Mouse (Mus musculus) limb, embryonic 11.5 days (tissue): Measurements from ENCODE around the gene Atad3a. TPM values are rescaled to one million over a fixed set of nuclear protein-coding genes. Genes with fewer than 3 reads are reported as not detected.

Experiments
- ATAC-seq: fragments of 200-750 bp; cut with Nextera tagmentation; 2 replicates; pipeline ENCODE4 v1.8.0; 2017; ENCODE audit warnings: low read depth; ENCODE audit not compliant: insufficient number of reproducible peaks, low FRiP score, low TSS enrichment
- DNase-seq: peaks from one replicate; pipeline ENCODE4 v3.0.0-alpha.2; 2015; ENCODE audit warnings: low spot score
- H3K27ac ChIP-seq: fragments of 300-500 bp; sonication (generic); replicated peaks from 2 replicates; pipeline ENCODE4 v1.5.1; 2014; ENCODE audit warnings: low read depth, mild to moderate bottlenecking, low read length
- H3K27me3 ChIP-seq: fragments of 300-500 bp; sonication (generic); 2 replicates; pipeline ENCODE4 v1.6.1; 2014; ENCODE audit warnings: mild to moderate bottlenecking, low read length, mixed read lengths; ENCODE audit not compliant: control insufficient read depth, insufficient read depth
- H3K36me3 ChIP-seq: fragments of 300-500 bp; sonication (generic); 2 replicates; pipeline ENCODE4 v1.6.1; 2014; ENCODE audit warnings: mild to moderate bottlenecking, low read length, moderate library complexity, mixed read lengths; ENCODE audit not compliant: control insufficient read depth, insufficient read depth
- H3K4me1 ChIP-seq: fragments of 300-500 bp; sonication (generic); 2 replicates; pipeline ENCODE4 v1.6.1; 2014; ENCODE audit warnings: low read length, mixed read lengths; ENCODE audit not compliant: control insufficient read depth, insufficient read depth
- H3K4me2 ChIP-seq: fragments of 300-500 bp; sonication (generic); 2 replicates; pipeline ENCODE4 v1.6.1; 2014; ENCODE audit warnings: low read depth, mild to moderate bottlenecking, moderate library complexity; ENCODE audit not compliant: severe bottlenecking
- H3K4me3 ChIP-seq: fragments of 300-500 bp; sonication (generic); 2 replicates; pipeline ENCODE4 v1.5.1; 2014; ENCODE audit warnings: low read depth, low read length
- H3K9ac ChIP-seq: fragments of 300-500 bp; sonication (generic); 2 replicates; pipeline ENCODE4 v1.6.1; 2014; ENCODE audit warnings: mild to moderate bottlenecking, low read length
- H3K9me3 ChIP-seq: fragments of 300-500 bp; sonication (generic); 2 replicates; pipeline ENCODE4 v1.6.1; 2016; ENCODE audit warnings: low read length; ENCODE audit not compliant: control insufficient read depth
- WGBS: fragments of 180-500 bp; shearing (Covaris S2); extraction: QIAGEN DNeasy Blood & Tissue Kit; methylation state at CpG from one replicate; pipeline ENCODE4 v1.1.7; 2014; 5-methylcytosine and 5-hydroxymethylcytosine counted together
- polyA plus RNA-seq: library from polyadenylated mRNA; unstranded; fragments of >200 nt; fragmentation: Nextera tagmentation; extraction: Ambion mirVana; gene quantifications from 2 replicates; pipeline ENCODE4 v1.2.1, GENCODE M21; 2014

Atad3a gene
- polyA plus RNA-seq, 1 experiment from 2014 or later: 103 TPM

- H3K27ac ChIP-seq: no peak overlapping the region
- no peak overlapping the region for H3K4me2 ChIP-seq
- H3K36me3 ChIP-seq: peaks cover 9% of the 10 kb centered on the region
- no peak overlapping the region for H3K9ac ChIP-seq
- H3K4me3 ChIP-seq: no peak overlapping the region
- no peaks in the 10 kb centered on the region for H3K27me3 ChIP-seq
- H3K4me1 ChIP-seq: peaks cover 7% of the 10 kb centered on the region
- 68% methylated on average over 8 of the region's 8 CpGs for WGBS
- H3K9me3 ChIP-seq: no peaks in the 10 kb centered on the region
- DNase-seq (no peak), ATAC-seq (no peak)
Observed at GRCm38 (mm10) chr4:155738262-155738661, 22.6 kb downstream of the Atad3a start.

DNA sequence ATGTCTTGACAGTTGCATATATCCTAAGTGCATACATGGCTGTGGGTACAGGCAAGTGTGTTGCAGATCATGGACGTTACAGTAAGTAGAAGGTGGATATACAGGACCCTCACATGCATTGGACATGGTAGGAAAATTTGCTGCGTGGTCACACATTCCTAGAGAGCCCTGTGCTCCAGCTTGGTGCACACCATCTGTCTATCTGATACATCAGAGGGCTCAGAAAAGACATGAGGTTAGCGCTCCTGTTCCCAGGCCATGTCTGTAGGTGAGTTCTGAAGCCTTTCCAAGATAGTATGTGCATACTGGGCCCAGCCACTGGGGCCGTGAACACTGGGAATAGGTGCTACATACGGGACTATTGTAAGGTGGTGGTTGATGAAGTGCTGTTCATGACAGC is 24.5 kb downstream of the Atad3a start:
- Histone ChIP-seq H3K36me3 (peaks cover 4% of the 10 kb centered on the region), H3K27me3 (no peaks in the 10 kb centered on the region), H3K4me1 (peaks cover 7% of the 10 kb centered on the region), H3K27ac (no peak overlapping the region), H3K4me3 (no peak overlapping the region), H3K9ac (no peak overlapping the region), H3K9me3 (no peaks in the 10 kb centered on the region), H3K4me2 (no peak overlapping the region)
- DNase-seq: no peak
- WGBS: 92% methylated on average over 5 of the region's 5 CpGs
- ATAC-seq: no peak

DNA sequence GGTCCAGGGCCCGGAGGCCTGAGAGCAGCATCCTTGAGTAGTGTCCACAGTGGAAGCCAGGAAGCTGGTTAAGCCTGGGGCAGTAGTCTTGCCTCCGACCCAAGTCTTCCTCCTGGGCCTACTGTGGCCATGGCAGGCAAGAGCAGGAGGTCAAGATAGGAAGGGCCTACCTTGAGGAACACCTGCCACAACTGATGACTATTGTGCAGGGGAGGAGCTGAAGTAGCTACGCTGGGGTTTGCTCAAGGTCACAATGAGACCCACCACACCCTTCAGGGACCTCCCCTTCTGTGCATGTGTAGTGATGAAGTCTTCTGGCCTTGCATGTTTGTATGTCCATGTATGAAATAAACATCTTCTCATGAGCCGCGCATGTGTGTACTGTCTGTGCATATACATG is 25.1 kb downstream of the Atad3a start:
- H3K9ac ChIP-seq: peak overlapping the region; percentile 81
- peaks cover 4% of the 10 kb centered on the region for H3K36me3 ChIP-seq
- WGBS: 75% methylated on average over 5 of the region's 5 CpGs
- DNase-seq (no peak), ATAC-seq (no peak)
- H3K4me2 ChIP-seq: peak overlapping the region; percentile 96
- no peaks in the 10 kb centered on the region for H3K9me3 ChIP-seq
- H3K27me3 ChIP-seq: no peaks in the 10 kb centered on the region
- no peak overlapping the region for H3K27ac ChIP-seq
- H3K4me1 ChIP-seq: peaks cover 7% of the 10 kb centered on the region
- H3K4me3 ChIP-seq: peak overlapping the region; percentile 77

DNA sequence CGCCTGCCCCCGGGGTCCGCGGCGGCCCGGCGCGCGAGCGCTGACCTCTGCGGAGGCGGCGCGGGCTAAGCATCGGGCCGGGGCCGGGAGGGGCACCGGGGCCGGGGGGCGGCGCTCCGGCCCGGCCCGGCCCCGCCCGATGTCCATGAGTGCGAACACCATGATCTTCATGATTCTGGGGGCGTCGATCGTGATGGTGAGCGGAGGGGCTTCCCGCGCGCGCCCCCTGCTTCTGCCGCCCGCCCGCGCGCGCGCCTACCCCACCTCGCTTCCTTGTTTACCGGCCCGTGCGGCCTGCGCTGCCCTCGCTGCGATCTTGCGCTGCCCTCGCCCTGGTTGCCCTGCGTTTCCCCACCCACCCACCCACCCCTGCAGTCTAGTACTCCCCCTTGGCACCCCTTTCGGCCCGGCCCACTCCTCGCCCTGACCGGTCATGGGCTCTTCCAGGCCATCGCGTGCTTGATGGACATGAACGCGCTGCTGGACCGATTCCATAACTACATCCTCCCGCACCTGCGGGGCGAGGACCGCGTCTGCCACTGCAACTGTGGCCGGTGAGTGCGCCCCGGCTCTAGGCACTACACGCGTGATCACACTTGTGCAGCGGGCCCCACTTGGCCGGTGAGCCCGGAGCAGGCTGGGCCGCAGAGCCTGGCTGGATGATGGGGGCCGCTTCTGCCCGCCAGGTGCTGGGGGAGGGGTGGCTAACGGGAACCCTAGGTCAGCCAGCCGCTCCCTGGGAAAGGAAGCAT is 25.8 kb downstream of the Atad3a start:
- 1% methylated on average over 64 of the region's 79 CpGs for WGBS
- peak overlapping the region; percentile 77 for H3K4me3 ChIP-seq
- H3K36me3 ChIP-seq: peaks cover under 1% of the 10 kb centered on the region
- H3K4me1 ChIP-seq: peaks cover 7% of the 10 kb centered on the region
- H3K9me3 ChIP-seq: no peaks in the 10 kb centered on the region
- H3K9ac ChIP-seq: peak overlapping the region; percentile 81
- peak overlapping the region; percentile 70 for H3K27ac ChIP-seq
- peak; percentile 61 for DNase-seq
- peak; percentile 68 for ATAC-seq
- H3K27me3 ChIP-seq: no peaks in the 10 kb centered on the region
- H3K4me2 ChIP-seq: peak overlapping the region; percentile 96

GRCm38 (mm10) chr4:155734350-155734941 is 26.4 kb downstream of the Atad3a start, which contains the start of gene Tmem240:
TSS of gene Tmem240 (plus strand) at chr4:155734800.
- Histone ChIP-seq H3K9ac (peak within 1 kb of the TSS; percentile 81), H3K4me1 (peaks cover 7% of the 10 kb centered on the region), H3K27ac (peak within 1 kb of the TSS; percentile 70), H3K4me3 (peak within 1 kb of the TSS; percentile 77), H3K4me2 (peak within 1 kb of the TSS; percentile 96), H3K36me3 (no peaks in the 10 kb centered on the region; the same call in 1 of the 2 replicates), H3K9me3 (no peaks in the 10 kb centered on the region), H3K27me3 (no peaks in the 10 kb centered on the region)
- peak; percentile 93 for ATAC-seq
- DNase-seq: peak; percentile 90
- WGBS: under 1% methylated on average over 31 of the region's 35 CpGs

DNA sequence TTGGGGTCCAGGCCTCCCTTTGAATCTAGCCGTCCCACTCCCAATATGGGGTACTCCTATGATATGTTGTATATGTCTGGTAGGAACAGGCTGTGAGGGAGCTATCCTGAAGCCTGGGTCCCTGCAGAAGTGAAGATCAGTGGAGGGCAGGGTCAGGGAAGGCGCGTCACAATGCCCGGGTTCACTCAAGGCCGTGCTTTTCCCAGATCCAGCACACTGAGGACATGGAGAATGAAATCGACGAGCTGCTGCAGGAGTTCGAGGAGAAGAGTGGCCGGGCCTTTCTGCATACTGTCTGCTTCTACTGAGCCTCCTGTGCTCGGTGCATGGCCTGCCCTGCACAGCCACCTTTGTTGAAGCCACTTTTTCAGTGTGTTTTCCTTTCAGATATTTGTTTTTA is 27.6 kb downstream of the Atad3a start:
- Histone ChIP-seq H3K27me3 (no peaks in the 10 kb centered on the region), H3K27ac (no peak overlapping the region), H3K4me1 (peaks cover 7% of the 10 kb centered on the region), H3K4me2 (no peak overlapping the region), H3K36me3 (no peaks in the 10 kb centered on the region), H3K9me3 (no peaks in the 10 kb centered on the region), H3K9ac (no peak overlapping the region), H3K4me3 (no peak overlapping the region)
- 87% methylated on average over 10 of the region's 10 CpGs for WGBS
- no peak for ATAC-seq
- no peak for DNase-seq

DNA sequence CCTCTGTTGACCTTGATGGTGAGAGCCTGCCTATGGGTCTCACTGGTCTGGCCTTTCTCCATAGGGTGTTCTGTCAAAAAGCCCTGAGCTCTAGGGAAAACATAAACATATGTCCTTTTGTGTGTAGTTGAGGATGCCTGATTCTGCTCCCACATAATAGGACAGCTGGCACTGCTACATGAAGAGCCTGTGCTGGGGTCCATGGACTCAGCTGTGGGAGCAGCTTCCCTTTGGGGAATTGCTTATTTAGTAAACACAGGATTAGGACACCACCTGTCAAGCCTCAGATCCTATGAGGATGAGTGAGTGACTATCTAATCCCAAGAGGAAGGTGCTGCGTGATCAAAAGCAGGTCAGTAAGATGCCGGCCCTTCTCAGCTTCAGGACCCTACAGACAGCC is 32.9 kb downstream of the Atad3a start:
- no peak for DNase-seq
- H3K9me3 ChIP-seq: no peaks in the 10 kb centered on the region
- H3K9ac ChIP-seq: no peak overlapping the region
- H3K27ac ChIP-seq: no peak overlapping the region
- H3K36me3 ChIP-seq: peaks cover 3% of the 10 kb centered on the region; the same call in 1 of the 2 replicates
- H3K4me1 ChIP-seq: no peaks in the 10 kb centered on the region
- ATAC-seq: no peak
- WGBS: 84% methylated on average over 2 of the region's 2 CpGs
- H3K4me3 ChIP-seq: no peak overlapping the region
- no peaks in the 10 kb centered on the region for H3K27me3 ChIP-seq
- H3K4me2 ChIP-seq: no peak overlapping the region

DNA sequence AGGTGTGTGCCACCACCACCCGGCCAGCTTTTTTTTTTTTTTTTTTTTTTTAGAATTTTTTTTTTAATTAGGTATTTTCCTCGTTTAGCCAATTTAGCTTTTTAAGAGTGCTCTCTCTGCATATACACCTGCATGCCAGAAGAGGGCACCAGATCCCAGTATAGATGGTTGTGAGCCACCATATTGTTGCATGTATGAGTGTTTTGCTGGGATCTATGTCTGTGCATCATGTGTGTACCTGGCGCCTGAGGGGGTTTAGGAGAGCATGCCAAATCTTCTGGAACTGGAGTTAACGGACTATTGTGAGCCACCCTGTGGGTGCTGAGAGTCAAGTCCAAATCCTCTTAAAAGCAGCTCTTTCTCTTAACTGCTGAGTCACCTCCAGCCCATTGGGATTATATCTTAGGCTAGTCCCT is 39.2 kb downstream of the Atad3a start:
- DNase-seq: peak; percentile 36

More for the DNA sequence above, 39.2 kb downstream of the Atad3a start:
- H3K36me3 ChIP-seq: peaks cover 3% of the 10 kb centered on the region; the same call in 1 of the 2 replicates
- WGBS: 67% methylated on average over 4 of the region's 4 CpGs
- H3K9ac ChIP-seq: no peak overlapping the region
- H3K27me3 ChIP-seq: no peaks in the 10 kb centered on the region
- H3K4me3 ChIP-seq: no peak overlapping the region
- no peak overlapping the region for H3K4me2 ChIP-seq
- no peak overlapping the region for H3K27ac ChIP-seq
- no peaks in the 10 kb centered on the region for H3K9me3 ChIP-seq
- ATAC-seq: no peak
- no peaks in the 10 kb centered on the region for H3K4me1 ChIP-seq
